ENCODE assay signal across 9 mouse cellular contexts in the genomic region with DNA sequence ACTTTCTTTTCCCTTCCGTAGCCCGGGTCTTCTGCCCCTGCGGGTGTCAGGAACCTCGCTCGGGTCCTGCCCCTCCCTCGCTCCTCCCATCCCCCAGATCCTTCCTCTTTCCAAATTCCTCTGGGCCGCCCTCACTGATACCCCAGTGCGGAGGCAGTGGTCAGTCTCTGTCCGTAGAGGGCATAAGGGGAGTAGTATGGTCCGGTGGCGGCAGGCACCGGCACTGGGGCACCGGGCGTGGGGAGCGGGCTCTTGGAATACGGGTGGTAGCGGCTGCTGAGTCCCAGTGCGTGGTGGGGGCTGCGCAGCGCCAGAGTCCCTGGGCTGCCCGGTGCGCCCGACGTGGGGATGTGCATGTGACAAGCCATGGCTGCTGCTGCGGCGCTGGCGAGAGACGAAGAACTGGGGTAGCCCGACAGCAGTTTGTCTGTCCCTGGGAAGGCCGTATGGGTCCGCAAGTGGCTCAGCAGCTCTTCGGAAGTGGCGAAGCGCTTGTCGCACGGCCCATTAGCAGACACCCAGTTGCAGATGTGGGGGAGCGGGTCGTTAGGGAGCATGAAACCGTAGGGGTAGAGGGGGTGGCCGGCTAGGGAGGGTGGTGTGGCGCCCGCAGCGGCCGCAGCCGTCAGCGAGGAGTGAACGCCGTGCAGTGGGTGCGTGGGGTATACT. TPM values are rescaled to one million over a fixed set of nuclear protein-coding genes. Genes with fewer than 3 reads are reported as not detected.
DNase-seq lines count a peak whose midpoint lies in the region; ATAC-seq lines count a peak whose summit lies in the region.
"Had no signal": no experiment of that assay in that cellular context is flagged by ENCODE, and none has a peak within 500 bp of the region (broad histone marks: within the 10 kb centered on the region; RNA-seq: fewer than 3 reads in every experiment).

No protein-coding gene starts in this region.

- H3K9me3 ChIP-seq in embryonic facial prominence, embryonic 13.5 days = no peaks in the 10 kb centered on the region
- H3K9me3 ChIP-seq in midbrain, embryonic 12.5 days = no peaks in the 10 kb centered on the region

- H3K36me3 ChIP-seq in embryonic facial prominence, embryonic 13.5 days = peaks cover 14% of the 10 kb centered on the region
- 0 out of 2 replicates have a peak, but pooled peaks cover 6% of the 10 kb centered on the region for H3K36me3 ChIP-seq in midbrain, embryonic 12.5 days
- H3K36me3 ChIP-seq: G1E had no signal

- intact Hi-C loops in heart, postnatal 10 days (cut with DNase I) = loop anchor here (5.0 to 10.0 kb wide), 3 partner anchors 457 to 1417 kb away; no protein-coding TSS in a partner anchor

- H3K27me3 ChIP-seq in embryonic facial prominence, embryonic 13.5 days = peaks cover 32% of the 10 kb centered on the region
- peaks cover 20% of the 10 kb centered on the region for H3K27me3 ChIP-seq in midbrain, embryonic 12.5 days

- peak overlapping the region; percentile 83 for H3K4me3 ChIP-seq in embryonic facial prominence, embryonic 13.5 days
- H3K4me3 ChIP-seq in midbrain, embryonic 12.5 days = peak overlapping the region; percentile 90

- H3K4me2 ChIP-seq in embryonic facial prominence, embryonic 13.5 days = peak overlapping the region; percentile 77
- H3K4me2 ChIP-seq in midbrain, embryonic 12.5 days (replicated peaks) = peak overlapping the region; percentile 89

- H3K27ac ChIP-seq in embryonic facial prominence, embryonic 13.5 days = peak overlapping the region; percentile 98
- H3K27ac ChIP-seq in midbrain, embryonic 12.5 days (replicated peaks) = peak overlapping the region; percentile 98

- 2% methylated on average over 49 of the region's 49 CpGs for WGBS in embryonic facial prominence, embryonic 13.5 days
- 1% methylated on average over 49 of the region's 49 CpGs for WGBS in midbrain, embryonic 12.5 days

- ATAC-seq in embryonic facial prominence, embryonic 13.5 days (ENCODE audit: insufficient number of reproducible peaks, insufficient read depth, low FRiP score, low TSS enrichment, low read depth) = no peak
- no peak for ATAC-seq in midbrain, embryonic 12.5 days (ENCODE audit: low FRiP score, low read depth)

- DNase-seq in layer of hippocampus, adult 9-11 months = peak; percentile 7
- no peak for DNase-seq in layer of hippocampus, postnatal 25 days (ENCODE audit: extremely low spot score in 1 of 2, low spot score in 1 of 2)
- DNase-seq in heart, postnatal 10 days = peak; percentile 24 to 35
- DNase-seq in kidney, postnatal 4 days = peak; percentile 64 to 78
- peak; percentile 22 for DNase-seq in urinary bladder, postnatal 25 days (ENCODE audit: low spot score)
- no peak for DNase-seq in layer of hippocampus, adult 18-20 months (ENCODE audit: low spot score in 2 of 2)

- H3K4me1 ChIP-seq in embryonic facial prominence, embryonic 13.5 days = peaks cover 36% of the 10 kb centered on the region
- peaks cover 53% of the 10 kb centered on the region for H3K4me1 ChIP-seq in midbrain, embryonic 12.5 days

- H3K9ac ChIP-seq in embryonic facial prominence, embryonic 13.5 days = peak overlapping the region; percentile 97
- peak overlapping the region; percentile 92 for H3K9ac ChIP-seq in midbrain, embryonic 12.5 days (replicated peaks)

RNA-seq across cellular contexts. Expression of a gene that starts 4.5 kb away (rescaled TPM):
- 1 to 10 TPM; 2.6 to 2.8 TPM for total RNA-seq in layer of hippocampus, postnatal 25 days (2021)
- 25.9 and 30.5 TPM in 2 replicates for polyA plus RNA-seq in embryonic facial prominence, embryonic 13.5 days (2015; fragmentation: Nextera tagmentation; extraction: Ambion mirVana)
- total RNA-seq in heart, postnatal 10 days (2021) = 1 to 10 TPM; 2.4 to 3.3 TPM
- 19.4 and 22.4 TPM in 2 replicates for polyA plus RNA-seq in midbrain, embryonic 12.5 days (2016; fragmentation: Nextera tagmentation; extraction: Ambion mirVana)
- 1 to 10 TPM; 3.6 to 4.1 TPM for total RNA-seq in layer of hippocampus, adult 18-20 months (2021)
- total RNA-seq: G1E had no signal

RNA-seq across cellular contexts. Expression of a gene that starts 34.6 kb away (rescaled TPM):
- total RNA-seq in layer of hippocampus, postnatal 25 days (2021) = under 1 TPM in 1 of 2 experiments, not detected in 1; 0.27 TPM
- 0.52 and 1.2 TPM in 2 replicates for polyA plus RNA-seq in embryonic facial prominence, embryonic 13.5 days (2015; fragmentation: Nextera tagmentation; extraction: Ambion mirVana)
- total RNA-seq in heart, postnatal 10 days (2021) = 1 to 10 TPM; 1.1 to 2.1 TPM
- 0.52 TPM in 1 of 2 replicates, not detected in the other for polyA plus RNA-seq in midbrain, embryonic 12.5 days (2016; fragmentation: Nextera tagmentation; extraction: Ambion mirVana)
- total RNA-seq in layer of hippocampus, adult 18-20 months (2021) = 1 to 10 TPM; 1.1 to 1.3 TPM
- total RNA-seq: G1E had no signal
- polyA plus RNA-seq: G1E had no signal

Comparison
In these comparisons a context has a peak if more than half of its experiments do, and no peak if none do; other contexts are left out.
1. DNase-seq: peak in layer of hippocampus, adult 9-11 months (single experiment), heart, postnatal 10 days (2 of 2), kidney, postnatal 4 days (2 of 2) and urinary bladder, postnatal 25 days (single experiment); none in layer of hippocampus, postnatal 25 days (0 of 2) and layer of hippocampus, adult 18-20 months (0 of 2).